ENCODE assay signal across 13 mouse cellular contexts in genomic region chr8:122430058-122430636, GRCm38 (mm10). TPM values are rescaled to one million over a fixed set of nuclear protein-coding genes. Genes with fewer than 3 reads are reported as not detected.
DNase-seq lines count a peak whose midpoint lies in the region; ATAC-seq and TF ChIP-seq lines count a peak whose summit lies in the region.
"Had no signal": no experiment of that assay in that cellular context is flagged by ENCODE, and none has a peak within 500 bp of the region (broad histone marks: within the 10 kb centered on the region; RNA-seq: fewer than 3 reads in every experiment).

No protein-coding gene starts in this region.

- H3K4me2 ChIP-seq in lung, postnatal 0 days (replicated peaks; ENCODE audit: low read depth, low read length), result no peak overlapping the region
- H3K4me2 ChIP-seq: midbrain, embryonic 12.5 days had no signal

- no peak overlapping the region for H3K4me3 ChIP-seq in brown adipose tissue, adult 24 weeks (ENCODE audit: insufficient read depth, low read depth, low read length)
- no peak overlapping the region for H3K4me3 ChIP-seq in lung, postnatal 0 days (ENCODE audit: low read depth, low read length)
- peak overlapping the region; percentile 40; the same call in 1 of the 2 replicates for H3K4me3 ChIP-seq in spleen, adult 2 months (ENCODE audit: extremely low read depth, insufficient read depth, insufficient read length)
- H3K4me3 ChIP-seq: midbrain, embryonic 12.5 days had no signal

- WGBS in lung, postnatal 0 days, result 71% methylated on average over 10 of the region's 10 CpGs
- 20% methylated on average over 10 of the region's 10 CpGs for WGBS in spleen, adult 2 months

- peak; percentile 71 for DNase-seq in layer of hippocampus, adult 9-11 months
- no peak for DNase-seq in layer of hippocampus, adult 18-20 months (ENCODE audit: low spot score in 2 of 2)
- peak; percentile 43 for DNase-seq in lung, postnatal 0 days (ENCODE audit: low spot score)
- peak; percentile 71 to 77 for DNase-seq in spleen, adult 2 months (ENCODE audit: low read depth in 1 of 2, low spot score in 2 of 2)
- DNase-seq in left cerebral cortex, adult 8-10 months (ENCODE audit: low spot score in 2 of 2), result no peak
- DNase-seq in adipocyte (ENCODE audit: low spot score), result no peak
- DNase-seq in cerebellum, adult 9-10 months, result no peak
- DNase-seq: adrenal gland, postnatal 36 days had no signal

- TF ChIP-seq POLR2A in spleen, adult 2 months (IDR thresholded peaks at IDR 0.05; ENCODE audit: low read depth, low read length), result peak; percentile 21

- no peak for TF ChIP-seq CTCF in lung, postnatal 0 days (IDR thresholded peaks at IDR 0.05)
- peak; percentile 26; the same call in 1 of the 2 replicates for TF ChIP-seq CTCF in spleen, adult 2 months (IDR thresholded peaks at IDR 0.05; ENCODE audit: extremely low read depth, insufficient read depth, insufficient read length, insufficient replicate concordance)

- peaks cover 4% of the 10 kb centered on the region; the same call in 1 of the 2 replicates for H3K36me3 ChIP-seq in lung, postnatal 0 days (ENCODE audit: insufficient read depth, low read length)
- peaks cover 21% of the 10 kb centered on the region for H3K36me3 ChIP-seq in spleen, adult 2 months (ENCODE audit: control insufficient read depth, insufficient read depth, low read length)

- peak overlapping the region; percentile 77 for H3K27ac ChIP-seq in brown adipose tissue, adult 24 weeks (replicated peaks; ENCODE audit: low read depth, low read length)
- no peak overlapping the region for H3K27ac ChIP-seq in lung, postnatal 0 days (ENCODE audit: low read length)
- H3K27ac ChIP-seq in spleen, adult 2 months (ENCODE audit: insufficient read depth, low read length), result peak overlapping the region; percentile 93
- H3K27ac ChIP-seq: midbrain, embryonic 12.5 days had no signal

- ATAC-seq in lung, postnatal 0 days, result no peak

- H3K27me3 ChIP-seq in lung, postnatal 0 days (replicated peaks; ENCODE audit: insufficient read depth, low read length), result no peaks in the 10 kb centered on the region
- no peaks in the 10 kb centered on the region for H3K27me3 ChIP-seq in spleen, adult 2 months (ENCODE audit: control insufficient read depth, insufficient read depth, low read length)

- H3K4me1 ChIP-seq in brown adipose tissue, adult 24 weeks (ENCODE audit: control insufficient read depth, insufficient read depth, insufficient read length, low read length), result peaks cover 7% of the 10 kb centered on the region
- peaks cover 6% of the 10 kb centered on the region for H3K4me1 ChIP-seq in lung, postnatal 0 days (ENCODE audit: insufficient read depth, low read depth, low read length)
- H3K4me1 ChIP-seq in spleen, adult 2 months (ENCODE audit: control insufficient read depth, insufficient read depth, insufficient read length), result peaks cover 29% of the 10 kb centered on the region; the same call in 1 of the 2 replicates

- H3K9me3 ChIP-seq in lung, postnatal 0 days (ENCODE audit: low read length), result no peaks in the 10 kb centered on the region
- H3K9me3 ChIP-seq: midbrain, embryonic 12.5 days had no signal

- H3K9ac ChIP-seq in lung, postnatal 0 days (replicated peaks; ENCODE audit: low read depth), result no peak overlapping the region
- H3K9ac ChIP-seq: midbrain, embryonic 12.5 days had no signal

- TF ChIP-seq EP300 in lung, postnatal 0 days (IDR thresholded peaks at IDR 0.05), result no peak

RNA-seq across cellular contexts. Expression of gene Cyba, which starts 2.6 kb away (rescaled TPM):
- total RNA-seq in layer of hippocampus, adult 18-20 months (2021), result 10 to 100 TPM; 10.8 to 11.3 TPM
- 15.3 and 16.5 TPM in 2 replicates for polyA plus RNA-seq in brown adipose tissue, adult 24 weeks (2012; ENCODE audit: insufficient read depth, insufficient read length, missing spikeins)
- polyA plus RNA-seq in lung, postnatal 0 days (2015; fragmentation: Nextera tagmentation; extraction: Ambion mirVana), result 401 and 429 TPM in 2 replicates
- polyA plus RNA-seq in spleen, adult 2 months (2012; rRNA removed), result 751 and 823 TPM in 2 replicates
- 10 to 100 TPM in 3 of 4 experiments, 1 to 10 TPM in 1; 9.7 to 38.7 (median 16.8) TPM for total RNA-seq in left cerebral cortex, adult 8-10 months (2022)

RNA-seq across cellular contexts. Expression of gene Il17c, which starts 8.3 kb away (rescaled TPM):
- total RNA-seq in layer of hippocampus, adult 18-20 months (2021), result not detected
- not detected in 2 replicates for polyA plus RNA-seq in brown adipose tissue, adult 24 weeks (2012; ENCODE audit: insufficient read depth, insufficient read length, missing spikeins)
- not detected in 2 replicates for polyA plus RNA-seq in lung, postnatal 0 days (2015; fragmentation: Nextera tagmentation; extraction: Ambion mirVana)
- polyA plus RNA-seq in spleen, adult 2 months (2012; rRNA removed), result 0.28 TPM in 1 of 2 replicates, not detected in the other
- not detected for total RNA-seq in left cerebral cortex, adult 8-10 months (2022)
- total RNA-seq: adrenal gland, postnatal 36 days; heart, postnatal 25 days; layer of hippocampus, postnatal 25 days had no signal
- polyA plus RNA-seq: embryonic facial prominence, embryonic 11.5 days; midbrain, embryonic 12.5 days had no signal

RNA-seq across cellular contexts. Expression of gene Mvd, which starts 13.1 kb away (rescaled TPM):
- total RNA-seq in layer of hippocampus, adult 18-20 months (2021), result 10 to 100 TPM; 18.5 to 22.1 TPM
- 10.0 and 16.3 TPM in 2 replicates for polyA plus RNA-seq in brown adipose tissue, adult 24 weeks (2012; ENCODE audit: insufficient read depth, insufficient read length, missing spikeins)
- polyA plus RNA-seq in lung, postnatal 0 days (2015; fragmentation: Nextera tagmentation; extraction: Ambion mirVana), result 29.2 and 31.2 TPM in 2 replicates
- polyA plus RNA-seq in spleen, adult 2 months (2012; rRNA removed), result 17.0 and 20.5 TPM in 2 replicates
- total RNA-seq in left cerebral cortex, adult 8-10 months (2022), result 10 to 100 TPM; 22.5 to 32.0 (median 29.1) TPM

RNA-seq across cellular contexts. Expression of gene Snai3, which starts 30.4 kb away (rescaled TPM):
- not detected for total RNA-seq in layer of hippocampus, adult 18-20 months (2021)
- polyA plus RNA-seq in brown adipose tissue, adult 24 weeks (2012; ENCODE audit: insufficient read depth, insufficient read length, missing spikeins), result not detected in 2 replicates
- polyA plus RNA-seq in lung, postnatal 0 days (2015; fragmentation: Nextera tagmentation; extraction: Ambion mirVana), result 1.2 and 1.5 TPM in 2 replicates
- 3.9 and 6.0 TPM in 2 replicates for polyA plus RNA-seq in spleen, adult 2 months (2012; rRNA removed)
- under 1 TPM; 0.59 to 0.80 (median 0.75) TPM for total RNA-seq in left cerebral cortex, adult 8-10 months (2022)
- total RNA-seq: adrenal gland, postnatal 36 days; layer of hippocampus, postnatal 25 days had no signal
- polyA plus RNA-seq: midbrain, embryonic 12.5 days had no signal

RNA-seq across cellular contexts. Expression of gene Rnf166, which starts 45.7 kb away (rescaled TPM):
- 10 to 100 TPM; 40.3 to 45.5 TPM for total RNA-seq in layer of hippocampus, adult 18-20 months (2021)
- polyA plus RNA-seq in brown adipose tissue, adult 24 weeks (2012; ENCODE audit: insufficient read depth, insufficient read length, missing spikeins), result 19.0 and 28.7 TPM in 2 replicates
- 49.4 and 52.7 TPM in 2 replicates for polyA plus RNA-seq in lung, postnatal 0 days (2015; fragmentation: Nextera tagmentation; extraction: Ambion mirVana)
- polyA plus RNA-seq in spleen, adult 2 months (2012; rRNA removed), result 79.6 and 115 TPM in 2 replicates
- total RNA-seq in left cerebral cortex, adult 8-10 months (2022), result 10 to 100 TPM; 33.2 to 39.7 (median 37.7) TPM

Comparison
In these comparisons a context has a peak if more than half of its experiments do, and no peak if none do; other contexts are left out.
1. DNase-seq: peak in layer of hippocampus, adult 9-11 months (single experiment), lung, postnatal 0 days (single experiment) and spleen, adult 2 months (2 of 2); none in layer of hippocampus, adult 18-20 months (0 of 2), left cerebral cortex, adult 8-10 months (0 of 2), adipocyte (single experiment) and cerebellum, adult 9-10 months (single experiment).
2. RNA of gene Cyba, which starts 2.6 kb away (polyA plus RNA-seq): 751 to 823 TPM in spleen, adult 2 months and 401 to 429 TPM in lung, postnatal 0 days; 15.3 to 16.5 TPM in brown adipose tissue, adult 24 weeks; every median in the first group is over 10 times any median in the second.